Mouse (Mus musculus) naive thymus-derived CD4-positive, alpha-beta T cell, adult 2 months (primary cell): Measurements from ENCODE around the gene Nol9.

Experiments used
- DNase-seq: peaks from one replicate; pipeline ENCODE4 v3.0.0-alpha.2; 2011; ENCODE audit warnings: low read depth

Nol9 gene

DNA sequence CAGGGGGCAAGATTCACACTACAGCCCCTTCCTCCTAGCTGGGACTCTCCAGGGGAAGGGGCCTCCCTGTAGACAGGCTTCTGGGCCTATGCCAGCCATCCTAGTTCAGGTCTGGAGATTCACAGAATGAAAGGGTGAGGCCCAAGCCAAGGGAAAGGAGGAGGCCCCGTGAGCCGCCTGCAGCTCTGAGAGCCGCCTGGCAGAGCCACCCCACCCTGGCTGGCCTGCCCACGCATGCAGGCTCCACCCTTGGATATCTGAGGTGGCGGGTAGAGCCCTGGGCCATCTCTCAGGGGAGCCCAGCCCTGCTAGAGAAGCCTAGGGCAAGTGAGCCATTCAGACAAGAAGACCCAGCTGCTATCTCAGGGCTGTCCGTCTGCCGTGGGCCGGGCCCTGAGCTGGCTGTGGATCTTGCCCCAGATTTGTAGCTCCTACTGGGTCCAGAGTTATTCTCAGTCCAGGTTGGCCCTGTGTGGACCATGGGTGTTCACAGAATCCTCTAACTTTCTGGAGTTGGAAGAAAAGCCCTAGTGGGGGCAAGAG lies 53.7 kb downstream of the Nol9 start:
- DNase-seq, result no peak

GRCm38 (mm10) chr4:152094233-152094632 lies 55.1 kb downstream of the Nol9 start:
- DNase-seq, result no peak

DNA sequence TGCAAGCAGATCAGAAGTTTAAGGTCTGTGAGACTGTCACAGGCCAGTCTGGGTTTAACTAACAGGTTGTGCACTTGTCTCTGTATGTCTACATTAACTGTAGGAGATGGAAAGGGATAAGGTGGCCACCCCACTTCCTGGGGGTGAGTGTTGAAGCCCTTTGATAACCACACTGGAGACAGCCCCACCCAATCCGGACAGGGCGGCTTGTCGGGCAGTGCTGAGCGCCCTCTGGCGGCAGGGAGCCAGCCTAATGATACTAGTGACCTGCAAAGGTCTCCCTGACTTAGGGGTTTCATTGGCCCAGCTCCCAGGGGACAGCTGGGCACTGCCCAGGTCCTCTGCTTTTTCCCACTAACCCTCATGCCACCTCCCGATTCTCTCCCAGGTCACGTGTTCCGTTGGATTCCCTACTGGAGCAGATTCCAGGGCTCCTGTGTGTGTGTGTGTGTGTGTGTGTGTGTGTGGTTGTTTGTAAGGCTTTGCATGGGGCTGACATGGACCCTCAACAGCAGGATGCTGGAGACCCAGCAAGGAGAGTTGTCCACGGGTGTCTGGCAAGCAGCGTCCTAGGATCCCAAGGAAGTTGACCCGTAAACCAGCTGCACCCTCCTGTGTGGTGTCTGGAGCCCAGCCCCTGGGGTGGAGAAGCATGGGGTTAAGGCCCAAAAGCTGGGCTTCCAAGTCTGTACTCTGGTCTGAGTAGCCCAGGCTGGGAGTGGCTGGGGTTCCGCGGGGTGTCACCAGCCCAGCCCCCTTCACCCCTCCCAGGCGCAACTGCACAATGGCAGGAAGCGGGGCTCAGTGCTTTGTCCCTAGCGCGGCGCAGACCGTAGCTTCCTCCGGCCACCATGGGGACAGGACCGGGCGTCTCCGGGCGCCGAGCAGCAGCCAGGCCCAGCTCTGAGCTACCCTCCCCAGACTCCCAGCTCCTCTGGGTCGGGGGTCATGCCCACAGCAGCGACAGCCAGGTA lies 57.1 kb downstream of the Nol9 start:
- peak; percentile 83 for DNase-seq

GRCm38 (mm10) chr4:152096927-152097326 lies 57.8 kb downstream of the Nol9 start:
- no peak for DNase-seq

DNA sequence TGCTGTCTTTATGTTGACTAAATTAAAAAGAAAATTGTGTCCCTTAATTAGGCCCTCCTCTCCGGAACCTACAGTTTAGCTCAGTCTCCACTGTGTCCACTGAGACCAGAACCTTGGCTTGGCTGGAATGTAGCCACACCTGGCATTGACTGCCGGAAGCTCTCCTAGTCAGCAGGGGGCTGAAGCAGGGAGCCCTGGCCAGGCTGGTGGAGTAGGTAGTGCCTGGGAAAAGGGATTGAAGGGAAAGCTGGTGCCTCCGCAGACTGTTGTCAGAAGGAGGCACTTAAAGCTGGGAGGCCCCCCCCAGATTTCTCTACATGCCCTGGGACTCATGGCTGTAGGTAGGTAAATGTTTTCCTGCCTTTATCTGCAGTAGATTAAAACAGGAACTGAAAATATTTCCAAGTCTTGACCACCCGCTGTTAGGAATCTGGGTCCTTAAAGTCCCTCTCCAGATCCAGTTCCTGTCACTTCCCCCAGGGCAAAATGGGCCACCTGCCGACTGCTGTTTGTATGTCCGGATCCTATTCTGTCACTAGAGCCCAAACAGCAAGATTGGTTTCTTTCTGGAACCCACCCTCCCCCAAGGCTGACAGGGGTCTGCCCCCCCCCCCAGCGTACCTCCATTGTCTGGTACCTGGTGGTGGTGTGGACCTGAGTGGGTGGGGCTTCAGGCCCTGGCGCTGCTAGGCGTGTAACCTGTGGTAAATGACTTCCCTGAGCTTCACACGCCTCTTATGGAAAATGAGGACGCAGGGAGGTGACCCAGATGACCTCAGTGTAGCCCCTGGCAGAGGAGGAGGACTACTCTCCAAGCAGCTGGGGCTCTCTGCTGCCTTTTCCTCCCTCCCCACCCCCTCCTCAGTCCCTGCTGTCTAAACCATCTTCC lies 59.0 kb downstream of the Nol9 start:
- DNase-seq, result no peak

- no peak for DNase-seq
Measured at GRCm38 (mm10) chr4:152100541-152100940, 61.4 kb downstream of the Nol9 start.

DNA sequence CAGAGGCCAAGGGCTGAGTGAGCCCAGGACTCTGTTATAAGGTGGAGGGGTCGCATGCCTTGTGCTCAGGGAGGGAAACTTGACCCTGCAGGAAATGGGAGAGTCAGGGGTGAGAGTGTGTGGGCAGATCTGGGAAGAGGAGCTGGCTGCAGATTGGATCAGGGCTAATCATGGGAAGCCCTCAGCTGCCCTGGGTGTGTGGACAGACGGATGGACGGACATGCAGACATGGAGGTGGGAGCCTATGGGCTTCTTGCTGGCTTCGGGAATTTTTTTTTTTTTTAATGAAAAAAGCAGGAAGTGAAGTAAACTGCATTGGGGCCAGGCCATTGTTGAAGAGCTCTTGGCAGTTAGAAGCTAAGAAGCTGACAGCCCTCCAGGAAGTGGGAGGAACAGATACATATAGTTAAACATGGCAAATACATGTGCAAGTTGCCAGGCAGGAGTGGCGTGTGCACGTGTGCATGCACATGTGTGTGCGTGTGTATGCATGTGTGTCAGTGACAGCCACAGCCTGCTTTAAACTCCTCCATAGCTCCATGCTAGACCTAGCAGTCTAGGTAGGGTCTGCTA lies 62.0 kb downstream of the Nol9 start:
- no peak for DNase-seq

DNA sequence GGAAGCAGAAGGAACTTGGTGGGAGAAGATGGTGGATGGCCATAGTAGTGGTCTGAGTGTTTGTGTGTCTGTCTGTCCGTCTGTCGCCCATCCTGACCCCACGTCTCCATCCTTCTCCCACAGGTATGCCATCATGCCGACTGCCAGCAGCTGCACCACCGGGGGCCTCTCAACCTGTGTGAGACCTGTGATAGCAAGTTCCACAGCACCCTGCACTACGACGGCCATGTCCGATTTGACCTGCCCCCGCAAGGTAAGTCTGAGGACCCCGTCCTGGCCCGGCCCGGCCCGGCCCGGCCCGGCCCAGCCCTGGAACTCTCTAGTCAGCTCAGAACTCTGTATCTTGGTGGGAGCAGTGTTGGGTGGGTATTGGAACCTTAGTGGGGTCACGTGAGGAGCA lies 62.8 kb downstream of the Nol9 start:
- DNase-seq, result no peak

- peak; percentile 89 for DNase-seq
Measured at GRCm38 (mm10) chr4:152103025-152103424, 63.9 kb downstream of the Nol9 start.

DNA sequence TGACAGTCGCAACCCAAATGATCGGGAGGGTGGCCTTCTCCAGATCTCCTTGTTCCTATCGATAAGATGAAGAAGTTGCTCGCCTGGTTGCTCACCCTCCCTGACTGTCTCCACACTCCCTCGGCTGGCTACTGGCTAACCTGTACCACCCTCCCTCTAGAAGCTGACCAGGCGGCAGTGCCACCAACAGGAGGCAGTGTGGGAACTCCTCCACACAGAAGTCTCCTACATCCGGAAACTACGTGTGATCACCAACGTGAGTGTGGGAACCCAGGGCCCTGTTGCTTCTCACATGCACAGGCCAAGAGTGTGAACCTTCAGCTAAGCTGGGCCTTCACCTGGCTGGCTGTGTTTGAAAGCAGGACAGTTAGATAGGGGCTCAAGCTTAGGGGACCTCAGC lies 67.6 kb downstream of the Nol9 start:
- peak; percentile 39 for DNase-seq

DNA sequence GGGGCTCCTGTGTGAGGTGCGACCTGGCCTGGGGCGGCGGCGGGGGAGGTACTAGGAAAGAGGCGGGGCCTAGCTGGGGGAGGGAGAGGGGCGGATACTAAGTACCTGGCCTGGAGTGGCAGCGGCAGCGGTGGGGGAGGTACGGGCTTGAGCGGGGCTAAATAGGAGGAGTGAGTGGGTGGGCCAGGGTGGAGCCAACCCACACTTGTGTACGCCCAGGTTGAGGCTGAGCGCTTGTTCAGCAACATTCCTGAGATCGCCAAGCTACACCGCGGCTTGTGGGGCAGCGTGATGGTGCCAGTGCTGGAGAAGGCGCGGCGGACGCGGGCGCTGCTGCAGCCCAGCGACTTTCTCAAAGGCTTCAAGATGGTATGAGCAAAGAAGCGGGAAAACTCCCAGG lies 68.4 kb downstream of the Nol9 start:
- DNase-seq, result peak; percentile 46

GRCm38 (mm10) chr4:152107971-152108509 lies 68.9 kb downstream of the Nol9 start:
- DNase-seq, result peak; percentile 42

DNA sequence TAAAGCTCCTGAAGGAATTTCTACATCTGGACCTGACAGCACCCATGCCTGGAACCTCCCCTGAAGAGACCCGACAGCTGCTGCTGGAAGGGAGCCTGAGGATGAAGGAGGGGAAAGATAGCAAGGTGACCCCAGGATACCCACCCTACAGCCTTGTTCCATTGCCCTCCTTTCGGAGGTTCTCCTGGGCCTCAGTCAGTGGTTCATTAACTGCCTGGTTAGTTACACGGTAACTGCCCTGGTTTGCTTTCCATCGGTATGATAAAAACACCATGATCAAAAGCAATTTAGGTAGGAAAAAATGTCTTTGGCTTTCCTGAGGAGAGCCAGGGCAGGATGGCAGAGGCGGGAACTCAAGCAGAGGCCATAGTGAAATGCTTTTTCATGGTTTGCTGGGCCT lies 69.6 kb downstream of the Nol9 start:
- no peak for DNase-seq

DNA sequence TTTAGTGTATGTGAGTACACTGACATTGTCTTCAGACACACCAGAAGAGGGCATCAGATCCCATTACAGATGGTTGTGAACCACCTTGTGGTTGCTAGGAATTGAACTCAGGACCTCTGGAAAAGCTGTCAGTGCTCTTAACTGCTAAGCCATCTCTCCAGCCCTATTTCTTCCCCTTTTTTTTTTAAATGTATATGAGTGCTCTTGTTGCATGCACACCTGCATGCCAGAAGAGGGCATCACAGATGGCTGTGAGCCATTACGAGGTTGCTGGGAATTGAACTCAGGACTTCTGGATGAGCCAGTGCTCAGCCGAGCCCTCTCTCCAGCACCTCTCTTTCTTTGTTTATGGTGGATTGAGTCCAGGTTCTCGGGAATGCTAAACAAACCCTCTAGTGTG lies 70.4 kb downstream of the Nol9 start:
- no peak for DNase-seq

GRCm38 (mm10) chr4:152110689-152111088 lies 71.6 kb downstream of the Nol9 start:
- DNase-seq, result no peak
